Mouse (Mus musculus) intestine, embryonic 15.5 days (tissue): ENCODE measurements around the gene Gfy. TPM values are rescaled to one million over a fixed set of nuclear protein-coding genes. Genes with fewer than 3 reads are reported as not detected.

Experiments
- ATAC-seq: fragments of 200-750 bp; cut with Nextera tagmentation; 2 replicates; pipeline ENCODE4 v1.8.0; 2017; ENCODE audit warnings: moderate TSS enrichment, moderate library complexity
- H3K27ac ChIP-seq: fragments of 300-500 bp; sonication (generic); 2 replicates; pipeline ENCODE4 v1.5.1; 2015; ENCODE audit warnings: mild to moderate bottlenecking, inconsistent platforms
- H3K27me3 ChIP-seq: fragments of 300-500 bp; sonication (generic); replicated peaks from 2 replicates; pipeline ENCODE4 v1.6.1; 2015; ENCODE audit warnings: inconsistent platforms
- H3K36me3 ChIP-seq: fragments of 300-500 bp; sonication (generic); 2 replicates; pipeline ENCODE4 v1.6.1; 2015; ENCODE audit warnings: inconsistent platforms
- H3K4me1 ChIP-seq: fragments of 300-500 bp; sonication (generic); replicated peaks from 2 replicates; pipeline ENCODE4 v1.6.1; 2015; ENCODE audit warnings: inconsistent platforms
- H3K4me2 ChIP-seq: fragments of 300-500 bp; sonication (generic); replicated peaks from 2 replicates; pipeline ENCODE4 v1.6.1; 2015; ENCODE audit warnings: mild to moderate bottlenecking, inconsistent platforms
- H3K4me3 ChIP-seq: fragments of 300-500 bp; sonication (generic); replicated peaks from 2 replicates; pipeline ENCODE4 v1.5.1; 2015; ENCODE audit warnings: inconsistent platforms
- H3K9ac ChIP-seq: fragments of 300-500 bp; sonication (generic); 2 replicates; pipeline ENCODE4 v1.6.1; 2015; ENCODE audit warnings: inconsistent platforms
- H3K9me3 ChIP-seq: fragments of 300-500 bp; sonication (generic); 2 replicates; pipeline ENCODE4 v1.6.1; 2016; ENCODE audit warnings: inconsistent platforms
- WGBS: fragments of 180-500 bp; shearing (Covaris S2); methylation state at CpG from one replicate; pipeline ENCODE4 v1.1.7; 2015; 5-methylcytosine and 5-hydroxymethylcytosine counted together
- polyA plus RNA-seq: library from polyadenylated mRNA; unstranded; fragments of >200 nt; fragmentation: Nextera tagmentation; extraction: Ambion mirVana; gene quantifications from 2 replicates; pipeline ENCODE4 v1.2.1, GENCODE M21; 2015

Gene Gfy
- polyA plus RNA-seq, 1 experiment from 2014 or later = not detected

DNA sequence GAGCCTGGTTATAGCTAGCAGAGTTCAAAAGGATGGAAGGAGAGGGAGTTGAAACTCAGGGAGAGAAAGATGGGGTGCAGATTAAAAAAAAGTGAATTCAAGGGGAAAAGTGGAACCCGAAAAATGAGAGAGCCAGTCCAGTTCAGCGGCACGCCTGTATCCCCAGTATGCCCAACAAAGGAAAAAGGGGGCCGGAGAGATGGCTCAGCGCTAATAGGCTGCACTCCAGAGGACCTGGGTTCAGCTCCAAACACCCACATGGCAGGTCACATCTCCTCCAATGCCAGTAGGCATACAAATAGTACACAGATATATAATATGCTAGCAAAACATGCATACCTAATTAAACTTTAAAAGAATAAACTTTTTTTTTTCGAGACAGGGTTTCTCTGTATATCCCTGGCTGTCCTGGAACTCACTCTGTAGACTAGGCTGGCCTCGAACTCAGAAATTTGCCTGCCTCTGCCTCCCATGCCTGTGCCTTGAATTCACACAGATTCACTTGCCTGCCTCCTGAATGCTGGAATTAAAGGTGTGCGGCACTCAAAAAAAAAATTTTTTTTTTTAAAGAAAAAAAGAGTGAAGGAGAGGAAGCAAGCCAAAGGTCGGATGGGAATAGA, 16.3 kb downstream of the Gfy start:
- no peak overlapping the region for H3K9ac ChIP-seq
- peak overlapping the region; percentile 95; the same call in 1 of the 2 replicates for H3K4me2 ChIP-seq
- H3K27me3 ChIP-seq = peaks cover 56% of the 10 kb centered on the region
- peaks cover 3% of the 10 kb centered on the region; the same call in 1 of the 2 replicates for H3K36me3 ChIP-seq
- H3K9me3 ChIP-seq = no peaks in the 10 kb centered on the region
- no peak for ATAC-seq
- no peak overlapping the region; the same call in 1 of the 2 replicates for H3K4me3 ChIP-seq
- 75% methylated on average over 9 of the region's 9 CpGs for WGBS
- peaks cover 7% of the 10 kb centered on the region for H3K4me1 ChIP-seq
- H3K27ac ChIP-seq = no peak overlapping the region

DNA sequence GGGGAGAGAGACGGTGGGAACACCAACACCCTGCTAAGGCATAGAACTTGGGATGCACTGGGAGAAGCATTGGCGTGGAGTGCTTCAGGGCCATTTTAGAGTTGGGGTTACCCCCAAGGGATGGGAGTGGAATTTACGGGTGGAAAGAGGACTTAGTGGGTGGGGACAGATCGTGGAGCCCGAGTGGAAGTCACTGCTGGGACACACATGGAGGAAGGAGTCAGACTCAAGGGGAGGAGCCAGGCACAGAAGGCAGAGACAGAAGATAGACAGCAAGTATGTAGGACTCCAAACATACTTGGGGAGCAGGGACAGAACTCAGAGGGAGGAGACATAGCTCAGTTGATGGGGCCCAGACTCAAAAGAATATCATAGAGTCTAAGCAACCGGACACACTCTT, 16.8 kb downstream of the Gfy start:
- no peak; the same call in 1 of the 2 replicates for ATAC-seq
- Histone ChIP-seq H3K27me3 (peaks cover 51% of the 10 kb centered on the region), H3K36me3 (peaks cover 5% of the 10 kb centered on the region; the same call in 1 of the 2 replicates), H3K4me1 (peaks cover 7% of the 10 kb centered on the region), H3K27ac (no peak overlapping the region), H3K9ac (no peak overlapping the region; the same call in 1 of the 2 replicates), H3K4me3 (peak overlapping the region; percentile 46), H3K9me3 (no peaks in the 10 kb centered on the region), H3K4me2 (peak overlapping the region; percentile 95)
- 26% methylated on average over 6 of the region's 6 CpGs for WGBS

DNA sequence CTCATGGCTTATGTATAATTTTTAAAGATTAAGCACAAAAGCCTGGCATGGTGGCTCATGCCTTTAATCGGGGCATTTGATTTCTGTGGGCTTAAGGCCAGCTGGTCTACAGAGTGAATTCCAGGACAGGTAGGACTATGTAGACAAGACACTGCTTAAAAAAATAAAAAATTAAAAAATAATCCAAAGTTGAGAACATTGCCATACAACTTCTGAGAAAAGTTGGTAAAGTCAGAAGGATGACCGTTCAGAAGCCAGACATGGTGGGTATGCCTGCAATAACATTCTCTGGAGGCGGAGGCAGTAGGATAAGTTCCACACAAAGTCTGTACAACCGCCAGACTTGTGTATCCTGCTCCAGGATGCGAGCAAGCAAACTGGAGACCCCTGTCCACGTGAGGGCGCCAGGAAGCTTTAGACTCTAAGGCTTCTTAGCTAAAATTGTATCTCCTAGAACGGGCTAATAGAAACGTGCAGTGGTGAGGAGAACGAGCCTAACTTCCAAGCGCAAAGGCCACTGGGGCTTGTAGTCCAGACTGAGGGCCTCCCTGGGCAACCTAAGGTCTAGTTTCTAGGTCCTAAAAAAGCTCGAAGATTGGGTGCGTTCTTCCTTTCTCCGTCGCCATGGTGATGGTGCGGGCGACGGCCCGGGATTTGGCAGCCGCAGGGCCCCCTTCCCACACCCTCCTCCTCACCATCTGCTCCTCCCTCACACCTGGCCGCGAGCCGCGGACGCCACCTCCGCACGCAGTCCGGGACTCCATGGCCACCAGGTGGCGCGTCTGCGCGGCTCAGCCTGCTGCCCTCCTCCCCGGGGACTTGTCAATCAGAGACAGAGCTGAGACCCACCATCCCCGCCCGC, 17.5 kb downstream of the Gfy start:
- Histone ChIP-seq H3K4me3 (peak overlapping the region; percentile 46), H3K9ac (no peak overlapping the region; the same call in 1 of the 2 replicates), H3K4me2 (peak overlapping the region; percentile 95), H3K27me3 (peaks cover 44% of the 10 kb centered on the region), H3K36me3 (peaks cover 6% of the 10 kb centered on the region; the same call in 1 of the 2 replicates), H3K27ac (no peak overlapping the region), H3K4me1 (peaks cover 7% of the 10 kb centered on the region), H3K9me3 (no peaks in the 10 kb centered on the region)
- WGBS = 4% methylated on average over 35 of the region's 35 CpGs
- ATAC-seq = peak; percentile 90

DNA sequence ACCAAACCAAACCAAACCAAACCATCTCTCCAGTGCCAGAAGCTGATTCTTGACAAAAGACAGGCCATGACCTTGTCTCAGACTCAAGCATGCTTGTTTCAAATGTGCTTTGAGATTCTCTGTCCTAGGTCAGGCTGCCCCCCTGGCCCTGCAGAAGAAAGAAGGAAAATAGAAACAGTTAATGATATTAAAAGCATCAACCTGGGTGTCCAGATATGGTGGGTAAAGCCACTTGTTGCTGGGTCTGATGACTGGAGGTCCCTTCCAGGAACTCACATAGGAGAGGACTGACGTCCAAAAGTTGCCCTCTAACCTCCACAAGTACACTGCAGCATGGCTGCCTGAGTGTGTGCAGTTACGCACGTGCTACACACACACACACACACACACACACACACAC, 18.5 kb downstream of the Gfy start:
- Histone ChIP-seq H3K9ac (no peak overlapping the region), H3K27ac (no peak overlapping the region), H3K4me2 (no peak overlapping the region), H3K27me3 (peaks cover 36% of the 10 kb centered on the region), H3K9me3 (no peaks in the 10 kb centered on the region), H3K36me3 (peaks cover 6% of the 10 kb centered on the region; the same call in 1 of the 2 replicates), H3K4me1 (peaks cover 7% of the 10 kb centered on the region), H3K4me3 (no peak overlapping the region)
- ATAC-seq = no peak
- 93% methylated on average over 3 of the region's 3 CpGs for WGBS

DNA sequence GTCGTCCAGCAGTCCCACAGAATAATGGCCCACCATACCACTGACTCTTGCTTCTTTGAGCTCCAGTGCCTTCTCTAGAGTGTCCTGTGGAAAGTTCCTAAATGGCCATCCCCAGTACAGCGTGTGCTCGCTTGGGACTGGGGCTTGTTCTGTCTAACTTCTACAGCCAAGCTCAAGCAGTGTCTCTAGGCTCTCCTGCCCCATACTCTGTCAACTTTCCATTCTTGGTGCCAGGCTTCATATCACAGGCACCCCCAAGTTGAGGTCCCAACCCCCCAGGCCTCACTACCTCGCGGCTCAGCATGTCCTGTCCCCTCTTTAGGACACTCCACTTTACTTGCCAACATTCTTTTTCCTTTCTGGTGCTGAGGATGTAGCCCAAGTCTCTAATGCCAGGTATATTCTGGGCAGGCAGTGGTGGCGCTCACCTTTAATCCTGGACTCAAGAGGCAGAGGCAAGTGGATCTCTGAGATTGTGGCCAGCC, 19.0 kb downstream of the Gfy start:
- Histone ChIP-seq H3K27me3 (peaks cover 31% of the 10 kb centered on the region), H3K4me1 (peaks cover 9% of the 10 kb centered on the region), H3K4me3 (no peak overlapping the region), H3K36me3 (peaks cover 6% of the 10 kb centered on the region; the same call in 1 of the 2 replicates), H3K9ac (no peak overlapping the region), H3K9me3 (no peaks in the 10 kb centered on the region), H3K4me2 (no peak overlapping the region), H3K27ac (no peak overlapping the region)
- no peak for ATAC-seq
- WGBS = 93% methylated on average over 6 of the region's 6 CpGs

DNA sequence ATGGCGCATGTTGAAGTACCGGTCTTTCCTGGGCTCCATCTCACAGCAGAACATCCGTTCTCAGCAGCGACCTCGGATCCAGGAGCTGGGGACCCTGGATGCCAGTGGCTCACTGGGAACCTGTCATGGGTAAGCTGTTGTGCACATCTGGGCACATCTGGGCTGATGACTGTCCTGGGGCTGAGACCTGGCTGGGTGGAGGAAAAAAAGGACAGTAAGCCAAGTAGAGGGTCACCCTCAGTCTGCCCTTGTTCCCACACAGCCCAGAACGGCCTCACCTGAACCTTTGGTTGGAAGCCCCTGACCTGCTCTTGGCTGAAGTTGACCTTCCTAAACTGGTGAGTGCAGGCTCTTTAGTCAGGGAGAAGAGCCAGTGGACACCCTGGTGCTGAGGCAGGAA, 20.4 kb downstream of the Gfy start:
- H3K4me1 ChIP-seq = peaks cover 13% of the 10 kb centered on the region
- H3K4me3 ChIP-seq = no peak overlapping the region
- H3K4me2 ChIP-seq = no peak overlapping the region
- peaks cover 6% of the 10 kb centered on the region; the same call in 1 of the 2 replicates for H3K36me3 ChIP-seq
- ATAC-seq = no peak
- 96% methylated on average over 6 of the region's 6 CpGs for WGBS
- H3K9ac ChIP-seq = no peak overlapping the region
- peaks cover 17% of the 10 kb centered on the region for H3K27me3 ChIP-seq
- no peaks in the 10 kb centered on the region for H3K9me3 ChIP-seq
- H3K27ac ChIP-seq = no peak overlapping the region

DNA sequence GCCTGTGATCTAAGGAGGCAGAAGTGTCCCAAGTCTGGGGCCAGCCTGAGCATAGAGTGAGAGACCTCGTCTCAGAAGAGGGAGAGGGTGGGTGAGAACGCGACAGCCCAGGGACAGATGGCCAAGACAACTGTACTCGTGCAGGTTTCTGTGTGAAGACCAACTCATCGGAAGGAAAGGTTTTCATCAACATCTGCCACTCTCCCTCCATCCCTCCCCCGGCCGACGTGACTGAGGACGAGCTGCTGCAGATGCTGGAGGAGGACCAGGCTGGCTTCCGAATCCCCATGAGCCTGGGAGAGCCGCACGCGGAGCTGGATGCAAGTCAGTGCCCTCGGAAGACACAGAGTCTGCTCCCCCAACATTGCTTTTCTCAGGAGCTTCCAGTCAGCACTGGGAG, 21.9 kb downstream of the Gfy start:
- H3K27me3 ChIP-seq = peaks cover 2% of the 10 kb centered on the region; the same call in 1 of the 2 replicates
- no peak overlapping the region for H3K27ac ChIP-seq
- ATAC-seq = no peak
- peaks cover 6% of the 10 kb centered on the region; the same call in 1 of the 2 replicates for H3K36me3 ChIP-seq
- 86% methylated on average over 14 of the region's 14 CpGs for WGBS
- no peak overlapping the region for H3K4me2 ChIP-seq
- no peak overlapping the region for H3K4me3 ChIP-seq
- H3K9me3 ChIP-seq = no peaks in the 10 kb centered on the region
- H3K4me1 ChIP-seq = peaks cover 8% of the 10 kb centered on the region; the same call in 1 of the 2 replicates
- H3K9ac ChIP-seq = no peak overlapping the region

DNA sequence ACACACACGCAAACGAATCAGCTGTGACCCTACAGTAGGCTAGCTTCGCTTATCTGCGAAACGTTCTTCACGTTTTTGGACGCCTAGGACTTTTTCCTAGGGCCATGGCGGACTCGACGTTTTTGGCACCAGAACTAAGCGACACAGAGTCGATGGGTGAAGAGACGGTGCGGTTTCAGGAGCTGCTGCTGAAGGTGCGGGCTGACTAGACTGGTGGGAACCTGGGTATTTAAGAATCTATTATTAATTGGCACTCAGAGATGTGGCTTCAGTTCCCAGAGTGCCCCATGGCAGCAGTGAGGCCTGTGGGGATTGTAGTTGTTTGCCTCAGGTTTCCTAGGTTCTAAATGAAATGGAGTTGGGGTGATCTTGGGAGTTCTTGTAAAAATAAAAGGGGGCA, 23.2 kb downstream of the Gfy start:
- 94% methylated on average over 15 of the region's 15 CpGs for WGBS
- peaks cover 9% of the 10 kb centered on the region; the same call in 1 of the 2 replicates for H3K4me1 ChIP-seq
- H3K4me2 ChIP-seq = no peak overlapping the region
- peaks cover 6% of the 10 kb centered on the region; the same call in 1 of the 2 replicates for H3K36me3 ChIP-seq
- no peak overlapping the region for H3K9ac ChIP-seq
- no peaks in the 10 kb centered on the region for H3K9me3 ChIP-seq
- no peak for ATAC-seq
- H3K4me3 ChIP-seq = no peak overlapping the region
- no peak overlapping the region for H3K27ac ChIP-seq
- no peaks in the 10 kb centered on the region for H3K27me3 ChIP-seq

DNA sequence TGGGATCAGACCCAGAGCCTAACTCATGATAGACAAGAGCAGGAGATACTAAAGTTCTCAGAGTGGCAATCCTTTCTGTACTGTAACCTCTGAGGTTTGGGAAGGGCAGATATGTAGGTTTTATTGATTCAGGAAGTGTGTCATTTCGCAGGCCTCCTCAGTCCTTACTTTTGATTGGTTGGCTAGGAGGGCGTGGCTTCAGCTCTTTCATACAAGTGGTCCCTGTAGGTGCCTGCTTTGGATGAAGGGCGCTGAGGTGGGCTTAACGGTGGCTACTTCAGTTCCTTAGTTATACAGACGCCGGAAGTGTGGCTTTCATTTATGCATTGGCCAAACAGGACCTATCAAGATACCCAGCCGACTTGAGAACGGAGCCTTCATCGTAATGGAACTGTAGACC, 23.8 kb downstream of the Gfy start:
- Histone ChIP-seq H3K27ac (no peak overlapping the region), H3K4me2 (peak overlapping the region; percentile 66; the same call in 1 of the 2 replicates), H3K4me3 (no peak overlapping the region), H3K36me3 (0 out of 2 replicates have a peak, but pooled peaks cover 6% of the 10 kb centered on the region), H3K9ac (no peak overlapping the region), H3K9me3 (no peaks in the 10 kb centered on the region), H3K4me1 (peaks cover 15% of the 10 kb centered on the region), H3K27me3 (no peaks in the 10 kb centered on the region)
- no peak for ATAC-seq
- 81% methylated on average over 9 of the region's 9 CpGs for WGBS

DNA sequence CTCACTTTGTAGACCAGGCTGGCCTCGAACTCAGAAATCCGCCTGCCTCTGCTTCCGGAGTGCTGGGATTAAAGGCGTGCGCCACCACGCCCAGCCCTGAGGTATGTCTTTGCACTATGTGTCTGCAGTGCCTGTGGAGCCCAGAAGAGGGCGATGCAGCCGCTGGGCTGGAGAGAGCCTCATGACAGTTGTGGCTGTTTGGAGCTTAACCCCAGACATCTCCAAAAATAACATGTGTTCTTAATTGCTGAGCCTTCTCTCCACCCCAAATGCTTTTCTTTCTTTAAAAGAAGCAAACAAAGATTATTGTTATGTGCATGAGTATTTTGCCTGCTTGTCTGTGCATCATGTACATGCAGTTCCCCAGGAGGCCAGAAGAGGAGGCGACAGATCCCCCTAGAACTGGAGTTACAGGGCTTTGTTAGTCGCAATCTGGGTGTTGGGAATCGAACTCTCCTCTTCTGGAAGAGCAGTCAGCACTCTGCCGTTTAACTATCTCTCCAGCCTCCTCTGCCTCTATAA, 24.3 kb downstream of the Gfy start:
- Histone ChIP-seq H3K4me1 (peaks cover 17% of the 10 kb centered on the region), H3K4me2 (peak overlapping the region; percentile 66), H3K9ac (no peak overlapping the region), H3K9me3 (no peaks in the 10 kb centered on the region), H3K4me3 (peak overlapping the region; percentile 62), H3K27me3 (no peaks in the 10 kb centered on the region), H3K27ac (0 out of 2 replicates have a peak overlapping the region, but pooled peaks have one; percentile 38), H3K36me3 (0 out of 2 replicates have a peak, but pooled peaks cover 6% of the 10 kb centered on the region)
- peak; percentile 15 for ATAC-seq
- whole genome bisulfite sequencing = 78% methylated on average over 12 of the region's 12 CpGs

DNA sequence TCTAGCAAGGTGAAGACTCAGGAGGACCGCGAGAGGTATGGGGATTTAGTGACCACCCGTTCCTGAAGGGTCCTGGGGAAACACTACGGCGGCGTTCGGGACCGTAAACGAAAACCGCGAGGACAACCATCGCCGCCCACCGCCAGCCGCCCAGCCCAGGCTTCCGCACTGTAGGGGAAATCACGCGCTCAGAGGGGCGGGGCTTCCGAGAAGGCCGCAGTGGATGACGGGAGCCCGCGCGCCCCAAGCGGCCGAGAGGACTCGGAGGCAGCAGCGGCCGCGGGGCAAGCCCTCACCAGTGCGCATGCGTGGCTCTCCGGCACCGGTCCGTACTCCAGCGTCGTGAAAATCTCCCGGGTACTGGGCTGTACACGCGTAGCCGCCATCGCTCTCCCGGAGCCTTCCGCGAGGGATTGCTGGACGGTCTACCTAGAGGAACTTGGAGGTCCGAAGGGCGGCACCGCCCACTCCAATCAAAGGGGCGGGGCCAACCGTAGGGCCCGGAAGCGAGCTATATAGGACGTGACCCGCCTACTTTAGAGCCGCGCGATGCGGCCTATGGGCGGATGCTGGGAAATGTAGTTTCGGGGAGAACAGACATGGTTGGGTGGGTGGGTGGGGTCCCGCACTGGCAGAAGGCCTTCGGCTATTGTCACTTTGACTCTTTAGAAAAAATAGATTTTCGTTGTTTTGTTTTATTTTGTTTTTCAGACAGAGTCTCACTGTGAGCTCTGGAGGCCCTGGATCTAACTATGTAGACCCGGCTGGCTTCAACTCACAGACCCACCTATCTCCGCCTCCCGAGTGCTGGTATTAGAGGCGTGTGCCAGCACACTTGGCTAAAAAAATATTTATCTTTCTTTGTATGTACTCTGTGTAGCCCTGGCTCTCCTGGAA, 25.0 kb downstream of the Gfy start, which contains the start of the genes Pih1d1 and Aldh16a1:
Pih1d1 (plus strand) TSS at position 208 of the 897 bp plus-strand sequence.
Aldh16a1 (minus strand) TSS at position 489 of the 897 bp plus-strand sequence.
- Histone ChIP-seq H3K27me3 (no peaks in the 10 kb centered on the region), H3K36me3 (0 out of 2 replicates have a peak, but pooled peaks cover 6% of the 10 kb centered on the region), H3K4me2 (peak within 1 kb of the TSS; percentile 66), H3K27ac (peak within 1 kb of the TSS; percentile 95), H3K9me3 (no peaks in the 10 kb centered on the region), H3K9ac (peak within 1 kb of the TSS; percentile 67), H3K4me3 (peak within 1 kb of the TSS; percentile 62), H3K4me1 (peaks cover 17% of the 10 kb centered on the region)
- WGBS = 3% methylated on average over 69 of the region's 69 CpGs
- peak; percentile 97 for ATAC-seq
